Mouse (Mus musculus): ENCODE measurements at regions not wholly inside any gene's neighbourhood (a gene's known extent, or its start where the extent isn't known, plus 50 kb on each side); places are given as distances from the start of the nearest gene placed in this dataset.

DNA sequence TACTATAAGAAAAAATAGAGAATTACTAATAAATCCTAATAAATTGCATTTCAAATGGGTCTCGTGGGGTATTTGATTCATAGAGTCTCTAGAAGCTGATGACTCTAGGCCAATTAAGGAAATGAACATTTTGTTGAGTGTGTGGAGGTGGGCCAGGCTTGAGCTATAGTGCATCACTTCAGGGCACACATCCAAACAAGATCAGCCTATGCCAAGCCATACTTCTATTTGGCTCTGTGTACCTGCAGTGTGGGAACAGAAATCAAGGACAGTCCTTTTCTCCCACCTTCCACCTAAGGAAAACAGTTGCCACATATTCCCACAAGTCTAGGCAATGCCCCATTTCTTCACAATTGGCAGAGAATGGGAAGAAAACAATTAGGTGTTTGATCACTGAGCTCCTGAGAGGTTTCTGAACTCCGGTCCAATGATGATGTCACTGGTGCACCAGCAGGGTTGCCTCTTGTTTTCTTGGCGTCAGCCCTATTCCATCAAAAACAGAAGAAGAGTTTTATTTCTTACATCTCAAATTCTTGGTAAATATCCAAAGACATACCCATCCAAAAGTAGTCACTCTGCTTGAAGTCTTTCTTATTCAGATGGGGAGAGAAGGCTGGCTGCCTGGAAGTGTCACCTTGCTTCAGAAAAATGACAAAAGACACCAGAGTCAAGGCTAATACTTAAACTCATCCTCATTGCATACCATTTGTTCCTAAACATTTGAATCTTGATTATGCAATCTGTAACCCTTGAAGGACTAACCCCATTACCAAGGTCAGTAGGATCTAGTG lies 2092.3 kb downstream of the 4930444P10Rik start:
- H3K27me3 ChIP-seq, result no peaks in the 10 kb centered on the region
- ATAC-seq, result peak; percentile 78
- WGBS, result 51% methylated on average over 3 of the region's 3 CpGs
- H3K9ac ChIP-seq, result no peak overlapping the region
- no peaks in the 10 kb centered on the region for H3K9me3 ChIP-seq (replicated peaks)
- no peaks in the 10 kb centered on the region for H3K4me1 ChIP-seq
- H3K27ac ChIP-seq, result no peak overlapping the region
- H3K36me3 ChIP-seq (ENCODE audit: poor library complexity, severe bottlenecking), result no peaks in the 10 kb centered on the region
- no peak overlapping the region for H3K4me3 ChIP-seq
- H3K4me2 ChIP-seq, result no peak overlapping the region

DNA sequence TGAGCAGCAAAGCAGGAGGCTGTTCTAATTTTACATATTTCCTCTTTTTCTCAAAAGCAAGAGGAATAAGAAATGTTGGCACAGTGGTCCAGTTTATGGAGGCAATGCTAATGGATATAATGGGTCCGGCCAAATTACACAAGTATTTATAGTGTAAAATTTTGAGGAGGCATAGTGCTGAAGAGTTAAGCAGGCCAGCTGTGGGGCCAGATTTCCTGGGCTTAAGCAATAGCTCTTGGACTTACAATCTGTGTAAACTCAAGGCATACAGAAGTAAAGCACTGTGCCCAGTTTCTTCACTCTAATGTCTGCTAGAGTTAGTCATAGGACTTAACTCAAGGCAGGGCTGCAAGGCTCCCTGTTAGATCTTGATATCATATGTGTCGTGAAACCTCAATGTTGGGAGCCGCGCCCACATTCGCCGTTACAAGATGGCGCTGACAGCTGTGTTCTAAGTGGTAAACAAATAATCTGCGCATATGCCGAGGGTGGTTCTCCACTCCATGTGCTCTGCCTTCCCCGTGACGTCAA lies 2094.9 kb downstream of the 4930444P10Rik start:
- Histone ChIP-seq H3K9ac (no peak overlapping the region), H3K4me3 (no peak overlapping the region), H3K4me2 (no peak overlapping the region), H3K27me3 (no peaks in the 10 kb centered on the region), H3K4me1 (no peaks in the 10 kb centered on the region), H3K9me3 (replicated peaks) (no peaks in the 10 kb centered on the region), H3K27ac (no peak overlapping the region), H3K36me3 (ENCODE audit: poor library complexity, severe bottlenecking) (no peaks in the 10 kb centered on the region)
- 96% methylated on average over 7 of the region's 11 CpGs for WGBS
- no peak for ATAC-seq

DNA sequence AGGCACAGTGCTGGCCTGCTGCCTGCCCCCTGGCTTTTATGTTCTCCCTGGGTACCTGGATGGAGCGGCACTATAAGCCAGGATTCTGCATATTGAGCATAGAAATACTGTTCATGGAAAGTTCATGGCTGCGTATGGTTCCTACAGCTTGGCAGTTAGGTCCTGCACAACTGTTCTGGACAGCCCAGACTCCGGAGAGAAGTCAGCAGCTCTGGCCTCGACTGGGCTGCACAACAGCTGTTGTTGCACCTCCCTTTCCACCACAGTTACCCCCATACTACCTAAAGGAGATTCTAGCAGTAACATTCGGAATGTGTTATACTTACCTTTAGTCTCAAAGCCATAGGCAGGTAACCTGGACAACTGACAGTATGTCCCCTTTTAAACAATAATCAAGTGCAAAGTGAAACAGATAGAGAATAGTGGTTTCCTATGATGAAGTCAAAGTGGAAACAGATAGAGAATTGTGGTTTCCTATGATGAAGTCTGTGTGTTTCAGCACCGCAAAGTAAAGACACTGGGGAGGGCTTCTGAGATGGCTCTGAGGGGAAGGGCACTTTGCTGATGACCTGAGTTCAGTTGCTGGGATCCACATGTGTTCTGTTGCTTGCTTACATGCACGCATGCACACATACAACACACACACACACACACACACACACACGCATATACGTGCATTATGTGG lies 2099.2 kb downstream of the 4930444P10Rik start:
- no peaks in the 10 kb centered on the region; the same call in 1 of the 2 replicates for H3K4me1 ChIP-seq
- no peaks in the 10 kb centered on the region for H3K9me3 ChIP-seq (replicated peaks)
- no peak overlapping the region for H3K9ac ChIP-seq
- no peaks in the 10 kb centered on the region for H3K27me3 ChIP-seq
- WGBS, result 93% methylated on average over 9 of the region's 9 CpGs
- no peak for ATAC-seq
- H3K4me3 ChIP-seq, result no peak overlapping the region
- H3K36me3 ChIP-seq (ENCODE audit: poor library complexity, severe bottlenecking), result no peaks in the 10 kb centered on the region
- no peak overlapping the region for H3K27ac ChIP-seq
- no peak overlapping the region for H3K4me2 ChIP-seq

DNA sequence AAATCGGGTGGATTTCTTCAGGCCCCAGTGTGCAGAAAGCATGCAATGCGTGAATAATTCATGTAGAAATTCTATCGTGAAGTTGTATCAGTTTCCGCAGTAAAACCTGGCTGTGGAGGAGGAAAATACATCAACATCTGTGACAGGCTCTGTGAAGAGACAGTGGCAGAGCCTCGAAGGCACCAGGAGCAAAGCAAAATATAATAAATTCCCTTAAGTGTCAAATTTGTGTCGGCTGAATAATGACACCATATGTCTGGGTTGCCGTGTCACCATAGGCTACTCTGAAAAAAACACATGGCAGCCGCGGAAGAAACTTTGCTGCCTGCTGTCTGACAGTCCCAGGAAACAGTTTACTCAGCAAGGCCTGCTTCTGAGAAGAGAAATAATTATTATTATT lies 2100.1 kb downstream of the 4930444P10Rik start:
- Histone ChIP-seq H3K36me3 (ENCODE audit: poor library complexity, severe bottlenecking) (no peaks in the 10 kb centered on the region), H3K4me2 (no peak overlapping the region), H3K27ac (no peak overlapping the region), H3K27me3 (no peaks in the 10 kb centered on the region), H3K4me3 (no peak overlapping the region), H3K4me1 (no peaks in the 10 kb centered on the region; the same call in 1 of the 2 replicates), H3K9ac (no peak overlapping the region), H3K9me3 (replicated peaks) (no peaks in the 10 kb centered on the region)
- 60% methylated on average over 9 of the region's 9 CpGs for WGBS
- 0 out of 2 replicates have a peak, but pooled peaks have one; percentile 56 for ATAC-seq

DNA sequence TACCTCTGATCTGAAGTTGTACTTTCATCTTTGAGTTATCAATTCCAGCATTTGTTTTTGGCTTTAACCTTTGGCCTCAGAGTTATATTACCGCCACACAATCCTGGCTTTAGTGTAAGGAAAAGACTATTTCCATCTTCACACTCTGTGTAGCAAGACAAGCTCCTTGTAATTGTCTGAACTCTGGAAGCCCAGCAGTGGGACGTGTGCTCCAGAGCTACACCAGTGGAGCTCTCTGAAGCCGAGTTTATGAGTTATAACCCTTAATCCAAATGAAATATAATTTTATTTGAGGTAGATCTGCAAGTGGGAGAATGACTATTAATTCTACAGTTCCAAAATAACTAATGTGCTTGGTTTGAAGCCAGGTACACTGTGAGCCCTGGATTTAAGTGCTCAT lies 2103.8 kb downstream of the 4930444P10Rik start:
- 81% methylated on average over 3 of the region's 3 CpGs for WGBS
- H3K36me3 ChIP-seq (ENCODE audit: poor library complexity, severe bottlenecking), result no peaks in the 10 kb centered on the region
- H3K27me3 ChIP-seq, result no peaks in the 10 kb centered on the region
- H3K27ac ChIP-seq, result no peak overlapping the region
- no peak for ATAC-seq
- no peak overlapping the region for H3K9ac ChIP-seq
- H3K4me3 ChIP-seq, result no peak overlapping the region
- H3K9me3 ChIP-seq (replicated peaks), result no peaks in the 10 kb centered on the region
- H3K4me2 ChIP-seq, result no peak overlapping the region
- H3K4me1 ChIP-seq, result no peaks in the 10 kb centered on the region; the same call in 1 of the 2 replicates

DNA sequence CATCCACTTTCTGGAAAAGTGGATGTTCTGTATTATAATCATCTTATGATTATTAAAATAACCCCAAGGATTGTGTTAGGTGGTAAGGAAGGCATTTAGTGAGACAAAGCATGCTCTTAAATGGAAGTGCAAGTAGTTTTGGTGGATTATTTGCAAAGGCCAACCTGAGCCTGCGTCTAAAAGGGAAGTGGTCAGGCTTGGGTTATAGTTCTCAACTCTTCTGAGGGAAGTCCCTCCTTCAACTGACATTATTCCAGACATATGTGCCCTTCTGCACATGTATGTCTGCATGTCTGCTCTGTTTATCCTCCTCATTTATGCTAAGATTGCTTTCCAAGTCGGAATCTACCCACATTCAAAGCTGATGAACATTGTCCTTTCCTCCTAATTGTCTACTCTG lies 2108.3 kb downstream of the 4930444P10Rik start:
- 88% methylated on average over 2 of the region's 2 CpGs for WGBS

DNA sequence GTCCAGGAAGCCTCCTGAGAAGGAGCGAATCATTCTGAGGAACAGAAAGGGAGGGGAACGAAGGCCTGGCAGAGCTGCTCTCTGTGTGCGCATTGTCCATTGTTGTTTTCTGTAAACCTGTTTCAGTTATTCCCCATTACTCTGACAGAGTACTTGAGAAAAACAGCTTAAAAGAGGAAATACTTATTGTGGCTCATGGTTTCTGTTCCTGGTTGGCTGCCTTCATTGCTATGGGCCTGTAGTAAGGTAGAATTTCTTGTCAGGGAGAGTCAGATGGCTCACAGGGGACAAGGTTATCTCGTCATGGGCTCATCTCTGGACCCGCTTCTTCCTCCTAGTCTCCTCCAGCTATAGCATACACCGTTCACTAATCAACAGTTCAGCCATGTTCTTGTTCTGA lies 2112.9 kb downstream of the 4930444P10Rik start:
- ATAC-seq, result no peak
- 90% methylated on average over 6 of the region's 6 CpGs for WGBS

More for the DNA sequence above, 2108.3 kb downstream of the 4930444P10Rik start:
- Histone ChIP-seq H3K27ac (no peak overlapping the region), H3K9me3 (replicated peaks) (no peaks in the 10 kb centered on the region), H3K27me3 (no peaks in the 10 kb centered on the region), H3K4me1 (no peaks in the 10 kb centered on the region), H3K4me3 (no peak overlapping the region), H3K36me3 (ENCODE audit: poor library complexity, severe bottlenecking) (no peaks in the 10 kb centered on the region), H3K9ac (no peak overlapping the region), H3K4me2 (no peak overlapping the region)
- no peak for ATAC-seq

DNA sequence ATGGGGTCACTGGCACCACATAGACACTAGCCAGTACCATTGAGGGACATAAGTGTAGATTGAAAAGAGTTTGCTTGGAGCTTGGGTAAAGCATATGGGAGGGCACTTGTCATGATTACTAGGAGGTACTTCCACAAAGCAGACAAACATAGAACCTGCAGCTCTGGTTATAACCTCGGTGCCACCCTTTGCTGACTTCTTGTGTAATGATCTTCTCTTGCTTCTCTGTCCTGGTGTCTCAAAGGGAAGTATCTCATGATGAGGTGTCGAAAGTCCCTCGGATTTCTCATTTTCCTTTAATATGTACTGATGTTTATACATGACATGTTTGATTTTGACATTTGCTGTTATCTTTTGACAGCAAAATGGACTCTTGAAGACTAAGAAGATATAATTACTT lies 2114.5 kb downstream of the 4930444P10Rik start:
- H3K36me3 ChIP-seq (ENCODE audit: poor library complexity, severe bottlenecking), result no peaks in the 10 kb centered on the region
- 91% methylated on average over 3 of the region's 3 CpGs for WGBS
- H3K9ac ChIP-seq, result no peak overlapping the region
- no peak overlapping the region for H3K27ac ChIP-seq
- no peaks in the 10 kb centered on the region for H3K9me3 ChIP-seq (replicated peaks)
- no peak overlapping the region for H3K4me2 ChIP-seq
- no peak for ATAC-seq
- no peaks in the 10 kb centered on the region for H3K4me1 ChIP-seq
- H3K27me3 ChIP-seq, result no peaks in the 10 kb centered on the region
- no peak overlapping the region for H3K4me3 ChIP-seq

More for the DNA sequence above, 2112.9 kb downstream of the 4930444P10Rik start:
- H3K4me3 ChIP-seq, result no peak overlapping the region
- no peaks in the 10 kb centered on the region for H3K27me3 ChIP-seq
- no peak overlapping the region for H3K4me2 ChIP-seq
- H3K9me3 ChIP-seq (replicated peaks), result no peaks in the 10 kb centered on the region
- H3K4me1 ChIP-seq, result no peaks in the 10 kb centered on the region
- H3K9ac ChIP-seq, result no peak overlapping the region
- no peak overlapping the region for H3K27ac ChIP-seq
- H3K36me3 ChIP-seq (ENCODE audit: poor library complexity, severe bottlenecking), result no peaks in the 10 kb centered on the region

DNA sequence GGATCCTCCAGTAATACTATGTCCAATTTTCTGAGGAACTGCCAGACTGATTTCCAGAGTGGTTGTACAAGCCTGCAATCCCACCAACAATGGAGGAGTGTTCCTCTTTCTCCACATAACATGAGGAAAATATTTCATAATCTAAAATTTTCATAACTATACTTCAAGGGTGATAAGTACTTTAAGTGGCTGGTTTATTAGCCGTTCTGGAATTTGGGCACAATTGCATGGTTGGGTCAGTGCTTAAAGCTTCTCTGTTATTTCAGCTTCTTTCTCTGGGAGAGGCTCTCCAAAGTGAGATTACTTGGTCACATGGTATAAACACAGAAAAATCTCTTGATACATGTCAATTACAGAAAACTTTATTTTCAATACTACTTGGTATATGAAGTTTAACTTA lies 2115.9 kb downstream of the 4930444P10Rik start:
- H3K9me3 ChIP-seq (replicated peaks), result no peaks in the 10 kb centered on the region
- no peaks in the 10 kb centered on the region for H3K27me3 ChIP-seq
- no peak for ATAC-seq
- H3K36me3 ChIP-seq (ENCODE audit: poor library complexity, severe bottlenecking), result no peaks in the 10 kb centered on the region
- H3K27ac ChIP-seq, result no peak overlapping the region
- H3K4me1 ChIP-seq, result no peaks in the 10 kb centered on the region
- 83% methylated on average over 1 of the region's 1 CpGs for WGBS
- H3K9ac ChIP-seq, result no peak overlapping the region
- no peak overlapping the region for H3K4me3 ChIP-seq
- no peak overlapping the region for H3K4me2 ChIP-seq

DNA sequence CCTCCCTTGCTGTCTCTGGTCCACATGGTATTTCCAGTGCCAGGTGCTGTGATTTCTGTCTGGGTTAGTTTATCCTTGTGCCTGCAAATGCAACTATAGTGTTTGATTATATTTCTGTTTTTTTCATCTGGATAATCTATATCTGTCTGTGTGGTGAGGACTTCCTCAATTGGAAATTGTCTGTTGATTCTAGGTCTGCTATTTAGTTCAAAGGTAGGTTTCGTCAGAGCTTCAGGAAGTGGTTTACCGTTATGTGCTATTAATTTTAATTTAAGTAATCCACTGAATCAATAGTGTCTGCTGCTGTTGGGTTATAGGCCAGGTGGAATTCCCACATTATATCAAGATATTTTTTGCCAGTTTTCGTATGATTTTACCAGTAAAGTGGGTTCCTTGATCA lies 2143.9 kb downstream of the 4930444P10Rik start:
- H3K9ac ChIP-seq, result no peak overlapping the region
- H3K27me3 ChIP-seq, result no peaks in the 10 kb centered on the region
- no peaks in the 10 kb centered on the region for H3K36me3 ChIP-seq (ENCODE audit: poor library complexity, severe bottlenecking)
- no peak overlapping the region for H3K4me2 ChIP-seq
- no peaks in the 10 kb centered on the region for H3K9me3 ChIP-seq (replicated peaks)
- no peak overlapping the region for H3K4me3 ChIP-seq
- ATAC-seq, result no peak
- no peak overlapping the region for H3K27ac ChIP-seq
- 94% methylated on average over 3 of the region's 3 CpGs for WGBS
- no peaks in the 10 kb centered on the region for H3K4me1 ChIP-seq

DNA sequence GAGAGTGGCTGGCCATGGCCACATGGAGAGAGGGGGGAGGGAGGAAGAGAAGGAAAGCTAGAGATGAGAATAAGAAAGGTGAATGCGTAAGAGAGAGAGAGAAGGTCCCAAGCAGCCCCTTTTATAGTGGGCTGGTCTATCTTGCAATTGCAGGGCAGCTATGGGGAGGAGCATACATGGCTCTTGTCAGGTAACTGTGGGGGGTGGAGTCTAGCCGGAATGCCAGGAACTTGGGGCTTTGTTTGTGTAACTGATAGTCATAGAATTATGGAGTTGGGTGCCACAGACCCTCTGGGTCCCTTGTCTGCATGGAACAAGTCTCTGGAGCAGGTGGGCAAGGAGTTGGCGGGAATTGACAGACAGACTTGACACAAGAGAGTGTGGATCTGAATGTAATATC lies 2151.8 kb downstream of the 4930444P10Rik start:
- 88% methylated on average over 3 of the region's 3 CpGs for WGBS
- Histone ChIP-seq H3K27me3 (no peaks in the 10 kb centered on the region), H3K36me3 (ENCODE audit: poor library complexity, severe bottlenecking) (no peaks in the 10 kb centered on the region), H3K4me2 (no peak overlapping the region), H3K27ac (no peak overlapping the region), H3K9ac (no peak overlapping the region), H3K4me3 (no peak overlapping the region), H3K4me1 (peaks cover 9% of the 10 kb centered on the region), H3K9me3 (replicated peaks) (no peaks in the 10 kb centered on the region; the same call in none of the 2 replicates)
- no peak for ATAC-seq

DNA sequence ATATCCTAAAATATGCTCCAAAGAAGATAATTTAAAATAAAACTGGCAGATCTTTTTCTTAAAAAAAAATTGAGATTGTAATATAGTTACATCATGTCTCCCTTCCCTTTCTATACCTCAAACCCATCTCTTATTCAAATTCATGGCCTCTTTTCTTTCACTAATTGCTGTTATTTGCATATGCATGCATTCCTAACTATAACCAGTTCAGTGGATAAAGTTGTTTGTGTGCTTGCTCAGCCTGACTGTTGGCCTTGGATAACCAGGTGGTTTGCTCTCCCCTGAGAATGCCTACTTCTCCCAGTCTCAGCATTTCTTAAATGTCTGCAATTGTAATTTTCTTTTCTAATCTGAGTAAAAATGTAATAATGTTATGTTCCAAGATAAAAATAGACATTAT lies 2154.8 kb downstream of the 4930444P10Rik start:
- peaks cover 19% of the 10 kb centered on the region for H3K4me1 ChIP-seq
- no peak overlapping the region for H3K4me3 ChIP-seq
- no peak overlapping the region for H3K9ac ChIP-seq
- H3K4me2 ChIP-seq, result no peak overlapping the region
- no peaks in the 10 kb centered on the region for H3K36me3 ChIP-seq (ENCODE audit: poor library complexity, severe bottlenecking)
- ATAC-seq, result peak; percentile 52
- H3K27me3 ChIP-seq, result no peaks in the 10 kb centered on the region
- no peak overlapping the region for H3K27ac ChIP-seq
- H3K9me3 ChIP-seq (replicated peaks), result no peaks in the 10 kb centered on the region; the same call in none of the 2 replicates

Data from forebrain, embryonic 13.5 days (tissue).